Mouse (Mus musculus) lung, postnatal 0 days (tissue): ENCODE data around the gene Neu1. TPM values are rescaled to one million over a fixed set of nuclear protein-coding genes. Genes with fewer than 3 reads are reported as not detected.
"Not testable (repeated sequence)": the region's sequence is repeated elsewhere in the genome, so short reads cannot be mapped to it uniquely, and the experiment has no call there.

ENCODE experiments used
- ATAC-seq: fragments of 200-750 bp; cut with Nextera tagmentation; 2 replicates; pipeline ENCODE4 v1.8.0; 2017; ENCODE audit warnings: moderate library complexity
- DNase-seq: peaks from one replicate; pipeline ENCODE4 v3.0.0-alpha.2; 2016; ENCODE audit warnings: low spot score
- H3K27ac ChIP-seq: fragments of 300-500 bp; sonication (generic); 2 replicates; pipeline ENCODE4 v1.5.1; 2014; ENCODE audit warnings: antibody characterized with exemption, mild to moderate bottlenecking, low read length, mixed read lengths
- H3K27me3 ChIP-seq: fragments of 300-500 bp; sonication (generic); replicated peaks from 2 replicates; pipeline ENCODE4 v1.6.1; 2014; ENCODE audit warnings: low read length, mixed read lengths; ENCODE audit not compliant: insufficient read depth
- H3K36me3 ChIP-seq: fragments of 300-500 bp; sonication (generic); 2 replicates; pipeline ENCODE4 v1.6.1; 2014; ENCODE audit warnings: low read length, mixed read lengths; ENCODE audit not compliant: insufficient read depth
- H3K4me1 ChIP-seq: fragments of 300-500 bp; sonication (generic); 2 replicates; pipeline ENCODE4 v1.6.1; 2014; ENCODE audit warnings: antibody characterized with exemption, low read depth, low read length, mixed read lengths; ENCODE audit not compliant: insufficient read depth
- H3K4me2 ChIP-seq: fragments of 300-500 bp; sonication (generic); replicated peaks from 2 replicates; pipeline ENCODE4 v1.6.1; 2014; ENCODE audit warnings: low read depth, mild to moderate bottlenecking, low read length, moderate library complexity, mixed read lengths
- H3K4me3 ChIP-seq: fragments of 300-500 bp; sonication (generic); 2 replicates; pipeline ENCODE4 v1.5.1; 2014; ENCODE audit warnings: low read depth, low read length
- H3K9ac ChIP-seq: fragments of 300-500 bp; sonication (generic); replicated peaks from 2 replicates; pipeline ENCODE4 v1.6.1; 2014; ENCODE audit warnings: low read depth, mild to moderate bottlenecking
- H3K9me3 ChIP-seq: fragments of 300-500 bp; sonication (generic); 2 replicates; pipeline ENCODE4 v1.6.1; 2016; ENCODE audit warnings: low read length, mixed read lengths
- CTCF ChIP-seq: IDR thresholded peaks from 2 replicates; pipeline ENCODE4 v1.5.1; 2016; ENCODE audit warnings: antibody characterized with exemption, mild to moderate bottlenecking
- EP300 ChIP-seq: IDR thresholded peaks from 2 replicates; pipeline ENCODE4 v1.6.1; 2016; ENCODE audit warnings: antibody characterized with exemption, mild to moderate bottlenecking, control low read depth
- WGBS: fragments of 180-500 bp; shearing (Covaris S2); extraction: QIAGEN DNeasy Blood & Tissue Kit; methylation state at CpG from one replicate; pipeline ENCODE4 v1.1.7; 2014; 5-methylcytosine and 5-hydroxymethylcytosine counted together
- polyA plus RNA-seq: library from polyadenylated mRNA; unstranded; fragments of >200 nt; fragmentation: Nextera tagmentation; extraction: Ambion mirVana; gene quantifications from 2 replicates; pipeline ENCODE4 v1.2.1, GENCODE M21; 2015

The Neu1 gene
- polyA plus RNA-seq, 1 experiment from 2014 or later: 34.2 TPM

GRCm38 (mm10) chr17:34959881-34960515 lies 28.9 kb downstream of the Neu1 start:
- peak overlapping the region; percentile 57 for H3K4me3 ChIP-seq
- no peaks in the 10 kb centered on the region for H3K9me3 ChIP-seq
- TF ChIP-seq CTCF (no peak), EP300 (no peak)
- no peaks in the 10 kb centered on the region for H3K4me1 ChIP-seq
- peak overlapping the region; percentile 68 for H3K4me2 ChIP-seq
- peak; percentile 84 for DNase-seq
- no peaks in the 10 kb centered on the region for H3K36me3 ChIP-seq
- H3K27me3 ChIP-seq: no peaks in the 10 kb centered on the region
- WGBS: 9% methylated on average over 12 of the region's 12 CpGs
- peak overlapping the region; percentile 48; the same call in 1 of the 2 replicates for H3K9ac ChIP-seq
- ATAC-seq: peak; percentile 16
- peak overlapping the region; percentile 98 for H3K27ac ChIP-seq

- TF ChIP-seq EP300 (no peak), CTCF (no peak)
- Histone ChIP-seq H3K4me1 (no peaks in the 10 kb centered on the region), H3K9me3 (no peaks in the 10 kb centered on the region), H3K27me3 (no peaks in the 10 kb centered on the region), H3K36me3 (no peaks in the 10 kb centered on the region), H3K4me3 (no peak overlapping the region), H3K9ac (no peak overlapping the region), H3K27ac (no peak overlapping the region), H3K4me2 (no peak overlapping the region)
- ATAC-seq (no peak), DNase-seq (peak; percentile 67)
Measured at GRCm38 (mm10) chr17:34960702-34961493, 29.8 kb downstream of the Neu1 start.

GRCm38 (mm10) chr17:34962125-34962524 lies 31.1 kb downstream of the Neu1 start:
- Histone ChIP-seq H3K9me3 (no peaks in the 10 kb centered on the region), H3K4me1 (no peaks in the 10 kb centered on the region), H3K4me3 (no peak overlapping the region), H3K27me3 (no peaks in the 10 kb centered on the region), H3K36me3 (no peaks in the 10 kb centered on the region), H3K4me2 (no peak overlapping the region), H3K9ac (no peak overlapping the region), H3K27ac (no peak overlapping the region)
- ATAC-seq (no peak), DNase-seq (no peak)
- 27% methylated on average over 3 of the region's 3 CpGs for WGBS
- TF ChIP-seq EP300 (no peak), CTCF (no peak)

- H3K9me3 ChIP-seq: no peaks in the 10 kb centered on the region
- H3K9ac ChIP-seq: no peak overlapping the region
- H3K4me2 ChIP-seq: no peak overlapping the region
- DNase-seq (no peak), ATAC-seq (no peak)
- no peaks in the 10 kb centered on the region for H3K36me3 ChIP-seq
- 41% methylated on average over 1 of the region's 1 CpGs for WGBS
- H3K27ac ChIP-seq: no peak overlapping the region
- TF ChIP-seq EP300 (no peak), CTCF (no peak)
- H3K4me1 ChIP-seq: no peaks in the 10 kb centered on the region
- H3K4me3 ChIP-seq: no peak overlapping the region
- H3K27me3 ChIP-seq: no peaks in the 10 kb centered on the region
Measured at GRCm38 (mm10) chr17:34962841-34963240, 31.8 kb downstream of the Neu1 start.

- Histone ChIP-seq H3K4me2 (no peak overlapping the region), H3K9me3 (no peaks in the 10 kb centered on the region), H3K9ac (no peak overlapping the region), H3K4me1 (no peaks in the 10 kb centered on the region), H3K27ac (no peak overlapping the region), H3K36me3 (no peaks in the 10 kb centered on the region), H3K4me3 (no peak overlapping the region), H3K27me3 (no peaks in the 10 kb centered on the region)
- ATAC-seq (no peak), DNase-seq (no peak)
- 11% methylated on average over 1 of the region's 1 CpGs for WGBS
- TF ChIP-seq CTCF (no peak), EP300 (no peak)
Measured at GRCm38 (mm10) chr17:34964640-34965049, 33.6 kb downstream of the Neu1 start.

- no peak overlapping the region for H3K4me2 ChIP-seq
- peak; percentile 20 for ATAC-seq
- no peak overlapping the region for H3K4me3 ChIP-seq
- 39% methylated on average over 5 of the region's 5 CpGs for WGBS
- DNase-seq: peak; percentile 46
- no peaks in the 10 kb centered on the region for H3K27me3 ChIP-seq
- no peaks in the 10 kb centered on the region for H3K9me3 ChIP-seq
- no peak overlapping the region for H3K27ac ChIP-seq
- TF ChIP-seq EP300 (peak; percentile 33; the same call in 1 of the 2 replicates), CTCF (no peak)
- H3K4me1 ChIP-seq: no peaks in the 10 kb centered on the region
- no peak overlapping the region for H3K9ac ChIP-seq
- H3K36me3 ChIP-seq: no peaks in the 10 kb centered on the region
Measured at GRCm38 (mm10) chr17:34965627-34966026, 34.6 kb downstream of the Neu1 start.

- ATAC-seq, H3K27me3 ChIP-seq, H3K9me3 ChIP-seq, H3K9ac ChIP-seq, H3K4me3 ChIP-seq, H3K4me2 ChIP-seq, H3K4me1 ChIP-seq, DNase-seq, H3K36me3 ChIP-seq, H3K27ac ChIP-seq: not testable (repeated sequence)
- WGBS: 63% methylated on average over 6 of the region's 11 CpGs
Measured at GRCm38 (mm10) chr17:34969822-34970221, 38.8 kb downstream of the Neu1 start, which contains the start of gene Gm20481. Gm20481 (plus strand) TSS chr17:34969912.

- not testable (repeated sequence) for H3K9ac ChIP-seq, ATAC-seq, H3K9me3 ChIP-seq, DNase-seq, H3K4me2 ChIP-seq, H3K36me3 ChIP-seq, H3K4me1 ChIP-seq, H3K27ac ChIP-seq, H3K27me3 ChIP-seq, H3K4me3 ChIP-seq
- WGBS: 53% methylated on average over 9 of the region's 37 CpGs
Measured at GRCm38 (mm10) chr17:34970850-34971249, 39.8 kb downstream of the Neu1 start.

- not testable (repeated sequence) for H3K4me1 ChIP-seq, H3K36me3 ChIP-seq, H3K9ac ChIP-seq, DNase-seq, H3K27ac ChIP-seq, H3K9me3 ChIP-seq, H3K27me3 ChIP-seq
- WGBS: 4% methylated on average over 10 of the region's 43 CpGs
- Histone ChIP-seq H3K4me2 (peak overlapping the region; percentile 55), H3K4me3 (peak overlapping the region; percentile 26; the same call in 1 of the 2 replicates)
- peak; percentile 18 for ATAC-seq
Measured at GRCm38 (mm10) chr17:34971694-34972068, 40.6 kb downstream of the Neu1 start.
